Mouse (Mus musculus) cerebellum, adult 11 months (tissue): Measurements from ENCODE around the gene 1700123O20Rik.
A peak's percentile ranks its signal among the peaks of the same experiment; 100 is the strongest.

Source experiments
- DNase-seq: peaks from one replicate; pipeline ENCODE4 v3.0.0; 2022

The 1700123O20Rik gene

GRCm38 (mm10) chr14:54686063-54686521, at the start of gene 1700123O20Rik:
TSS of gene 1700123O20Rik (plus strand) at chr14:54686216.
- DNase-seq: no peak

- DNase-seq: no peak
Observed at GRCm38 (mm10) chr14:54636954-54637353, 49.1 kb upstream of the 1700123O20Rik start.

GRCm38 (mm10) chr14:54638210-54638609, 47.8 kb upstream of the 1700123O20Rik start:
- DNase-seq: no peak

GRCm38 (mm10) chr14:54640121-54640520, 45.9 kb upstream of the 1700123O20Rik start:
- no peak for DNase-seq

- DNase-seq: no peak
Observed at GRCm38 (mm10) chr14:54640946-54641304, 45.1 kb upstream of the 1700123O20Rik start, which contains the start of gene Gm17606. TSS of gene Gm17606 (plus strand) at chr14:54640952.

- DNase-seq: peak; percentile 78
Observed at GRCm38 (mm10) chr14:54641305-54641969, 44.6 kb upstream of the 1700123O20Rik start, which contains the start of gene Cdh24. TSS of gene Cdh24 (minus strand) at chr14:54641364.

GRCm38 (mm10) chr14:54642224-54642944, 43.6 kb upstream of the 1700123O20Rik start:
- DNase-seq: no peak

GRCm38 (mm10) chr14:54643011-54643410, 43.0 kb upstream of the 1700123O20Rik start:
- no peak for DNase-seq

- DNase-seq: no peak
Observed at GRCm38 (mm10) chr14:54644294-54644693, 41.7 kb upstream of the 1700123O20Rik start.

GRCm38 (mm10) chr14:54646455-54646854, 39.6 kb upstream of the 1700123O20Rik start:
- no peak for DNase-seq

- DNase-seq: no peak
Observed at GRCm38 (mm10) chr14:54646898-54647636, 38.9 kb upstream of the 1700123O20Rik start.

GRCm38 (mm10) chr14:54647900-54648299, 38.1 kb upstream of the 1700123O20Rik start:
- no peak for DNase-seq

GRCm38 (mm10) chr14:54650621-54651454, 35.2 kb upstream of the 1700123O20Rik start:
- peak; percentile 77 for DNase-seq

GRCm38 (mm10) chr14:54651556-54651955, 34.5 kb upstream of the 1700123O20Rik start:
- DNase-seq: no peak

- no peak for DNase-seq
Observed at GRCm38 (mm10) chr14:54652787-54653186, 33.2 kb upstream of the 1700123O20Rik start.

- peak; percentile 79 for DNase-seq
Observed at GRCm38 (mm10) chr14:54653496-54653895, 32.5 kb upstream of the 1700123O20Rik start.

GRCm38 (mm10) chr14:54660009-54660408, 26.0 kb upstream of the 1700123O20Rik start:
- no peak for DNase-seq

- no peak for DNase-seq
Observed at GRCm38 (mm10) chr14:54664477-54665222, 21.4 kb upstream of the 1700123O20Rik start.

GRCm38 (mm10) chr14:54669381-54669780, 16.6 kb upstream of the 1700123O20Rik start:
- DNase-seq: no peak

- DNase-seq: no peak
Observed at GRCm38 (mm10) chr14:54674317-54674716, 11.7 kb upstream of the 1700123O20Rik start.

- no peak for DNase-seq
Observed at GRCm38 (mm10) chr14:54676290-54676689, 9.7 kb upstream of the 1700123O20Rik start.
